Mouse (Mus musculus) ES-CJ7 (cell line): Measurements from ENCODE around the gene Gm49486.

ENCODE experiments used
- DNase-seq: peaks from one replicate; pipeline ENCODE4 v3.0.0; 2011; ENCODE audit warnings: low read depth, low spot score

The Gm49486 gene

GRCm38 (mm10) chr15:79270317-79271123 is 41.3 kb downstream of the Gm49486 start:
- peak; percentile 80 for DNase-seq

GRCm38 (mm10) chr15:79271124-79271746 is 42.0 kb downstream of the Gm49486 start:
- DNase-seq = peak; percentile 74

GRCm38 (mm10) chr15:79273020-79273419 is 43.8 kb downstream of the Gm49486 start:
- no peak for DNase-seq

- DNase-seq = no peak
These were observed 48.5 kb downstream of the Gm49486 start for GRCm38 (mm10) chr15:79277728-79278127.

- peak; percentile 88 for DNase-seq
These were observed 51.0 kb downstream of the Gm49486 start for GRCm38 (mm10) chr15:79280209-79280608.

GRCm38 (mm10) chr15:79280850-79281249 is 51.7 kb downstream of the Gm49486 start:
- DNase-seq = no peak

GRCm38 (mm10) chr15:79281389-79281788 is 52.2 kb downstream of the Gm49486 start:
- DNase-seq = peak; percentile 88

GRCm38 (mm10) chr15:79282434-79282833 is 53.2 kb downstream of the Gm49486 start:
- no peak for DNase-seq

- DNase-seq = no peak
These were observed 54.2 kb downstream of the Gm49486 start for GRCm38 (mm10) chr15:79283371-79283770.

- DNase-seq = no peak
These were observed 56.2 kb downstream of the Gm49486 start, which contains the start of gene Baiap2l2 for GRCm38 (mm10) chr15:79285399-79285798. Baiap2l2 (minus strand) TSS chr15:79285537.

GRCm38 (mm10) chr15:79286141-79286540 is 57.0 kb downstream of the Gm49486 start:
- DNase-seq = no peak

- DNase-seq = no peak
These were observed 57.9 kb downstream of the Gm49486 start for GRCm38 (mm10) chr15:79287091-79287490.

- DNase-seq = no peak
These were observed 59.2 kb downstream of the Gm49486 start for GRCm38 (mm10) chr15:79288387-79288786.

- DNase-seq = no peak
These were observed 60.2 kb downstream of the Gm49486 start for GRCm38 (mm10) chr15:79289441-79289840.

- no peak for DNase-seq
These were observed 61.1 kb downstream of the Gm49486 start for GRCm38 (mm10) chr15:79290340-79290739.

- no peak for DNase-seq
These were observed 63.6 kb downstream of the Gm49486 start for GRCm38 (mm10) chr15:79292779-79293178.

GRCm38 (mm10) chr15:79298553-79298952 is 69.4 kb downstream of the Gm49486 start:
- no peak for DNase-seq

- no peak for DNase-seq
These were observed 70.5 kb downstream of the Gm49486 start for GRCm38 (mm10) chr15:79299563-79300155.

GRCm38 (mm10) chr15:79303725-79304124 is 74.5 kb downstream of the Gm49486 start:
- no peak for DNase-seq

- no peak for DNase-seq
These were observed 75.6 kb downstream of the Gm49486 start for GRCm38 (mm10) chr15:79304832-79305231.

GRCm38 (mm10) chr15:79306043-79306637 is 76.9 kb downstream of the Gm49486 start:
- DNase-seq = no peak
